Mouse (Mus musculus) testis, adult 2 months (tissue): ENCODE data around the gene Rpl34. TPM values are rescaled to one million over a fixed set of nuclear protein-coding genes. Genes with fewer than 3 reads are reported as not detected.
A peak's percentile ranks its signal among the peaks of the same experiment; 100 is the strongest.

Experiments used
- H3K27ac ChIP-seq: fragments of 200-500 bp; 2 replicates; pipeline ENCODE4 v1.5.1; 2012; ENCODE audit warnings: low read depth, low read length; ENCODE audit not compliant: control insufficient read depth, insufficient read depth
- H3K27me3 ChIP-seq: fragments of 200-500 bp; 2 replicates; pipeline ENCODE4 v1.6.1; 2012; ENCODE audit warnings: mild to moderate bottlenecking, low read length, moderate library complexity; ENCODE audit not compliant: control insufficient read depth, insufficient read depth
- H3K36me3 ChIP-seq: fragments of 200-500 bp; 2 replicates; pipeline ENCODE4 v1.6.1; 2012; ENCODE audit warnings: mild to moderate bottlenecking, low read length; ENCODE audit not compliant: control insufficient read depth, insufficient read depth
- H3K4me1 ChIP-seq: fragments of 200-500 bp; 2 replicates; pipeline ENCODE4 v1.6.1; 2012; ENCODE audit warnings: low read length; ENCODE audit not compliant: control insufficient read depth, insufficient read depth
- H3K4me3 ChIP-seq: fragments of 200-500 bp; 2 replicates; pipeline ENCODE4 v1.5.1; 2012; ENCODE audit warnings: low read depth, mild to moderate bottlenecking, low read length, moderate library complexity, mixed read lengths; ENCODE audit not compliant: control insufficient read depth
- CTCF ChIP-seq: fragments of 200-500 bp; IDR thresholded peaks from 2 replicates; pipeline ENCODE4 v1.5.1; 2012; ENCODE audit warnings: low read depth, mild to moderate bottlenecking, inconsistent platforms, low read length, moderate library complexity; ENCODE audit not compliant: control insufficient read depth, insufficient read depth, insufficient replicate concordance
- POLR2A ChIP-seq: fragments of 200-500 bp; IDR thresholded peaks from 2 replicates; pipeline ENCODE4 v1.6.1; 2012; ENCODE audit warnings: low read depth, mild to moderate bottlenecking, inconsistent platforms, low read length, moderate library complexity; ENCODE audit not compliant: control insufficient read depth
- polyA plus RNA-seq: library from polyadenylated mRNA; depleted of rRNA; stranded (reverse); fragments of >200 nt; gene quantifications from 2 replicates; pipeline ENCODE4 v1.2.3, GENCODE M21; 2012

Rpl34 gene
- polyA plus RNA-seq, 1 experiment: 979 TPM

DNA sequence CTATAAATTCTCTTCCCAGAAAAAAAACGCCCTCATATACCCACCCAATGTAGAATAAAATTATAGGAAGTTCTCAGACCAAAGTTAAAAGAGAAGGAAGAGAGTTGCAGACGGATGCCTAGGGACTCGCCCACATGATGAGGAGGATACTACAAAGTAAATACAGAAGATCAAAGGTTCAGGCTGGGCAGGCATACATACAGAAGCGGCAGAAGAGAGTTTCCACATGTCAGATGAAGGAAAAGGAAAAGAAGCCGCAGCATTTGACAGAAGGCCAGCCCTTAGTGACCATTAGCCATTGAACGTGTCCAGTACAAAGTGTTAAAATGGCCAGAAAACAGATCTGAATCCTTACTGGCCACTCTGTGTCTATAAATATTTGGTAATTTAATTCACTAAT, 17.3 kb downstream of the Rpl34 start:
- H3K27me3 ChIP-seq: no peaks in the 10 kb centered on the region
- no peak overlapping the region for H3K27ac ChIP-seq
- TF ChIP-seq POLR2A (no peak), CTCF (no peak)
- no peaks in the 10 kb centered on the region for H3K36me3 ChIP-seq
- H3K4me3 ChIP-seq: no peak overlapping the region
- H3K4me1 ChIP-seq: peaks cover 5% of the 10 kb centered on the region

DNA sequence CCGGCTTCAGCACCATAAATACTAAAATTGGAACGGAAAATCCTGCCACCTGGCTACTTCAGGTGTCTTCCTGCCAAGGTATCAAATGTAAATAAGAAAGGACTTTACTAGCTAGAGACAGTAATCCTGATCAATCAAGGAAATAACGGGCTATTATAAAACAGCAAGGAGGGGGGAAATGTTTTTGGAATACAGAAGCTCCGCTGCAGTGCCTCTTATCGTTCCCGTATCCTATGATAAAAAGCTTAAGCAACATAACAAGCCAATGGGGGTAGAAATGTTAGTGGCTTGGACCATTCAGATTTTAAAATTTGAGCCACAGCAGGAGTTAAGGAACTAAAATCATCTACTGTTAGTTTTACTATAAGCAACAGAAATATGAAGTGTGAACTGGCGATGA, 20.1 kb downstream of the Rpl34 start:
- Histone ChIP-seq H3K4me3 (no peak overlapping the region), H3K36me3 (no peaks in the 10 kb centered on the region), H3K27me3 (no peaks in the 10 kb centered on the region), H3K27ac (no peak overlapping the region), H3K4me1 (peaks cover 8% of the 10 kb centered on the region)
- no peak for TF ChIP-seq POLR2A
- TF ChIP-seq CTCF: no peak

DNA sequence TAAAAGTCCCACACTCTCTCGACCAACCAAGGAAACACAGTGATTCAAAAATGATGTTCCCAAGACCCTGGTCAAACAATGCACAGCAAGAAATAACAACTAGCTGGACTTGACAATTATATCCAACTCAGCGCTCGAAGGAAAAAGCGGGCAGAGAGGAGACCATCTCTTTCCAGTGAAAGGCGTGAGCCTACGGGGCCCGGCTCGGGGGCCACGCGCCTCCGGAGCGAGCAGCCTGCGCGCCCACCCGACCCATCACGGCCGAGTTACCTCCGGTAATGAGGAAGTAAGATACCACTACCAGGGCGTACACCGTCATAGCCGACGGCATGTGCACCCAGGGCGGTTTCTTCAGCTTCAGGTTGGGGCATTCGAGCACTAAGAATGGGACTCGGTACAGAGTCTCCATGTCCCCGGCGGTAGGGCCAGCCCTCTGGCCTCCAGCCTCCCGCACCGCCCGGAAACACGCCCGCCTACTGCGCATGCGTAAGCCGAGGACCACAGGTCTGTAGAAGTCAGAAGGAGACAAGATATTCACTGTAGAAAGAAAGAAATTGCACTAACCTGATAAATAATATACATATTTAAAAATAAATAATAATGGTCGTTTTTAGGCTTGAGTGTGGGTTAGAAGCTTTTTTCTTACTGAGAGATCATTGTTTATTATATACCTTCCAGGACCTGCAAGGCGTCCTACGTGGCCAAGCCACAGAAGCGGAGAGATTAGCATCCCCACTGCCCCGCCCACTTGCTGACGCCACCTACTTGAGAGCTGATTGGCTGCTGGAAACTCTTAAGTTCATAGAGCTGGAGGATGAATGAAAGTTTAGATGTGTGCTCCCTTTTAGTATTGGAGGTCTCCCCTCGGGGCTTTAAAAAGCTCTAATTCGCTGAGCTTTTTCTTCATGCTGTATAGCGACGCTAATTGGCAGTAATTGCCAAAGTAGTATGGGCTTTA, 21.0 kb downstream of the Rpl34 start, which contains the start of gene Ostc:
Ostc (minus strand) TSS at position 478 of the 958 bp plus-strand sequence.
- Histone ChIP-seq H3K36me3 (0 out of 2 replicates have a peak, but pooled peaks cover 1% of the 10 kb centered on the region), H3K27me3 (no peaks in the 10 kb centered on the region), H3K4me3 (peak within 1 kb of the TSS; percentile 90), H3K27ac (peak within 1 kb of the TSS; percentile 67), H3K4me1 (peaks cover 5% of the 10 kb centered on the region)
- TF ChIP-seq CTCF (no peak), POLR2A (peak; percentile 88)

DNA sequence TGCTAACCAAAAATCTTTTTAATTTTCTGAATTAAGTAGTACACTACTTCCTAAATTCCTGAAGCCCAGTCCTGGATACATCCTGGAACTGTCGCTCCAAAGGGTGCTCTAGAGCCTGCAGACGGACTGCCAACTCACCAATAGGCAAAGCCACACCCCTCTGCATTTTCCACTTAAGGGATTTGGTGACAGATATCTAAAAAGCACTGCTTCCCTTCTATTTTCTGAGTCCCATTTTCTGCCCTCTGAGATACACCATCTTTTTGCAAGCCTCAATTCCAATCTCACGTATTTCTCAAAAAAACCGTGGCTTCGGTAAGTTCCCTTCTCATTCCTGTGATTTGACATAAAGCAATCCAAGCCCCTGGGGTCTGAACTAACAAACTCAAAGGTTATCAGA, 21.7 kb downstream of the Rpl34 start:
- H3K4me3 ChIP-seq: peak overlapping the region; percentile 90
- H3K27me3 ChIP-seq: no peaks in the 10 kb centered on the region
- H3K36me3 ChIP-seq: 0 out of 2 replicates have a peak, but pooled peaks cover 1% of the 10 kb centered on the region
- 0 out of 2 replicates have a peak overlapping the region, but pooled peaks have one; percentile 12 for H3K27ac ChIP-seq
- TF ChIP-seq POLR2A (no peak), CTCF (no peak)
- peaks cover 5% of the 10 kb centered on the region for H3K4me1 ChIP-seq

DNA sequence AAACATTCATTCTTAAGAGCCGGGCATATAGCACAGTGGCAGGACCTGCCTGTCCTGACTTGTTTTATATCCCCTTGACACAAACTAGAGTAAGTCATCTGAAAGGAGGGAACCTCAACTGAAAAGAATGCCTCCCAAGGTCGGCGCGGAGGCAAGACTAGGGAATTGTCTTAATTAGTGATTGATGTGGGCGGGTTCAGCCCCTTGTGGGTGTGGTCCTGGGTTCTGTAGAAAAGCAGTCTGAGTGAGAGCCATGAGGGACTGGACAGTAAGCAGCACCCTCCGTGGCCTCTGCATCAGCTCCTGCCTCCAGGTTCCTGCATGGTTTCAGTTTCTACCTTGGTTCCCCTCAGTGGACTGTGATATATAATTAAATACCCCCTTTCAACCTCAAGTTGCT, 27.9 kb downstream of the Rpl34 start:
- H3K36me3 ChIP-seq: peaks cover 3% of the 10 kb centered on the region; the same call in 1 of the 2 replicates
- H3K27ac ChIP-seq: no peak overlapping the region
- no peak for TF ChIP-seq POLR2A
- no peak for TF ChIP-seq CTCF
- no peaks in the 10 kb centered on the region for H3K4me1 ChIP-seq
- no peak overlapping the region for H3K4me3 ChIP-seq
- no peaks in the 10 kb centered on the region for H3K27me3 ChIP-seq

DNA sequence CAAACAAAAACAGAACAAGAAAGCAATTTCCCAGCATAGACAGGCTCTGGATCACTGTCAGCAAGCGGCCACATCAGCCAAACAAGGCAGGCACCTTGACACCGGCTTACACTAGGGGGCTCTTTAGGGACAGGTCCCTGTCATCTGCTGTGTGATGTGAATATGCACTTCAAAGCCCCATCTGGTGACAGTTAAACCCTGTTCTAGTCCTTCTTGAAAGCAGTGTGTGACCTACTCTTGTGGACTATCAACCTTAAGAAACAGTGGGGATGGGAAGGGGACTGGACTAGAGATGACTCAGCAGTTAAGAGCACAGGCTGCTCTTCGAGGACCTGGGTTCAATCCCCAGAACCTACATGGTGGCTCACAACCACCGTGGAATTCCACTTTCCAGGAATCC, 32.6 kb downstream of the Rpl34 start:
- Histone ChIP-seq H3K27me3 (no peaks in the 10 kb centered on the region), H3K36me3 (peaks cover 2% of the 10 kb centered on the region; the same call in 1 of the 2 replicates), H3K4me3 (no peak overlapping the region), H3K4me1 (peaks cover 7% of the 10 kb centered on the region), H3K27ac (no peak overlapping the region)
- TF ChIP-seq POLR2A: no peak
- TF ChIP-seq CTCF: no peak

DNA sequence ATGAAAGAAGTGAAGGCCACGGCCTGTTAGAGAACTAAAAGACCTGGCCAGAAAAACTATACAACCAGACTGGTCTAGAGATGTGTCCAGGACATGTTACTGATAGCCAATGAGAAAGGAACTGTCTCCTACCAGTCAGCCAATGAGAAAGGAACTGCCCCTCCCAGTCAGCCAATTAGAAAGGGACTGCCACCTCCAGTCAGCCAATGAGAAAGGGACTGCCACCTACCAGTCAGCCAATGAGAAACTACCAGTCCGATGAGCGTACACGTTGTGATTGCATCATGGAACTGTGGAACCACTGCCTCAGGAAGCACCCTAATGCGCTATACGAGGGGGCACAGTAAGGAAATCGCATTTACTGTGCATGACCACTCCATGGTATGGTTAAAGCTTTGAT, 35.5 kb downstream of the Rpl34 start:
- Histone ChIP-seq H3K4me1 (peaks cover 12% of the 10 kb centered on the region), H3K4me3 (peak overlapping the region; percentile 72; the same call in 1 of the 2 replicates), H3K27me3 (no peaks in the 10 kb centered on the region), H3K27ac (no peak overlapping the region; the same call in 1 of the 2 replicates), H3K36me3 (no peaks in the 10 kb centered on the region)
- TF ChIP-seq CTCF: no peak
- TF ChIP-seq POLR2A: no peak

DNA sequence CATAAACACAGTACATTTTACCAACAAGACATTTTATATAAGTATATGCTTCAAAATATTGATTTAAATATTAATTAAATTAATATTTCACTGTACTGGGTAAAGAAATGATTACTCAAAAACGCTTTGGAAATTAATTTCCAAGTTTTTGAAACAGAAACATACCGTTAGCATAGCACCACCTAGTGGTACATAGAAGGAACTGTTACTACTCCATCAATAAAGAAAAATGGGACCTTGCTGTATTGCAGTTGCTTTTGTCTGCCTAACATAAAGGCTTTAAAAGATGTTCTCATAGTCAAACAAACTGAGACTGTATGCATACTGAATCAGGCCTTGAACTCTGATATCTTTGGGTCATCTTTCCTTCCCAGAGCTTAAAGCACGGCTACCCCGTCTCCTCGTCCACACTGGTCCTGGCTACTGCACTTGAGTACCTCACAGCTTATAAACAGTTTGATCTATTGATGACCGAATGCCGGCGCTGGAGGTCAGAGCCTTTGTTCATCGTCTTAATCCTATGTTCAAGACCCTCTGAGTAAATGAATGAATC, 36.1 kb downstream of the Rpl34 start:
- Histone ChIP-seq H3K4me3 (peak overlapping the region; percentile 28; the same call in 1 of the 2 replicates), H3K27ac (no peak overlapping the region), H3K36me3 (no peaks in the 10 kb centered on the region), H3K4me1 (peaks cover 12% of the 10 kb centered on the region), H3K27me3 (no peaks in the 10 kb centered on the region)
- TF ChIP-seq POLR2A: no peak
- no peak for TF ChIP-seq CTCF
